Mouse (Mus musculus) G1E (cell line): ENCODE results near the gene Itgbl1.

ENCODE experiments used
- CTCF ChIP-seq: IDR thresholded peaks from 2 replicates; pipeline ENCODE4 v1.5.1; 2012; ENCODE audit warnings: low read depth, low read length, inconsistent platforms, mixed read lengths
- GATA2 ChIP-seq: IDR thresholded peaks from 2 replicates; pipeline ENCODE4 v1.6.1; 2012; ENCODE audit warnings: low read depth, low read length, inconsistent platforms, borderline replicate concordance

GRCm38 (mm10) chr14:123837662-123838061 lies 177.9 kb downstream of the Itgbl1 start:
- TF ChIP-seq GATA2 (no peak), CTCF (no peak)
